Mouse (Mus musculus): ENCODE results near the gene Slc44a5.

DNA sequence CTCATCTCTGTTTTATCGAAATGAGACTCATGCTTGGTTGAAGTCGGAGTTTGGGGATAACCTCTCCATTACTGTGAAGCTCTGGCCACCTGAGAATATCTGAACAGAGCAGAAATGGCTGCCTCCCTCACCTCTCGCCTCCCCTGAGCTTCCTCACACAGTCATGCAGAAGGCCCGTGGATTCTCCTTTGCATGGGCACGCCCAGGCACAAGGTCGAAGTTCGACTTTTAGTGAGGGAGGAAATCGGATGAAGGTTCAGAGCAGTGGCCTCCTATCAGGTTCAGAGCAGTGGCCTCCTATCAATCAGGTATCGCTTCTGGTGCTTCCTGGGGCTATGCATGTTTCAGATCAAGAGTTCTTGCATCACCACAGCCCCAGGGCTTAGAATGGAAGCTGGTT lies 295.1 kb downstream of the Slc44a5 start:
- TF ChIP-seq CTCF (IDR thresholded peaks at IDR 0.05; ENCODE audit: borderline replicate concordance, insufficient read depth, low read length) (no peak), POLR2A (IDR thresholded peaks at IDR 0.05; ENCODE audit: low read depth, low read length) (no peak)
